Mouse (Mus musculus): Measurements from ENCODE around the gene Foxn1.

The Foxn1 gene

DNA sequence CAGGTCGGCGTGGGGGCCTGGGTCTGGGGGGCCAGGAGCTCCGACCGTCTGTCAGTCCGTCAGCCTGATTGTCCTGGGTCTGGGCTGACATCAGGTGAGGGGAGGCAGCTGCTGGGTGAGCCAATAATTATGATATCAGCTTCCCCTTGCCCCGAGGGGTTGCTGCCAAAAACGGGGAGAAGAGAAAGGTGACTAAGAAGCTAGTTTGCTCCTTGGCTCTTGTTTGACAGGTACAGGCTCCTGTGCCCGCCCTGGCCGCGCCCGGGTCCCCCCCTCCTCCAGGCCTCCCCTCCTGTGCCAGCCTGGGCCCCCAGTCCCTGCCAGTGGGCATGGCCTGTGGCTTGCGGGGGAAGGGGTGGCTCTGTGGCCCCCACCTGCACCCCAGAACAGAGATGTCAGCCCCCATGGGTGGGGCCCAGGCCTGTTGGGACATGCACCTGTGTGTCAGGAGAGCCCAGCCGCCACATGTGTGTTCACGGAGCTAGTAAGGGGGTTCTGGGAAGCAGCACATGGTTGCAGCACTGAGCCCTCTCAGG, at the start of gene Foxn1:
Gene Foxn1, minus strand, starts transcription at position 51 of the 536 bp plus-strand sequence.
- DNase-seq (ENCODE audit: extremely low spot score): no peak

DNA sequence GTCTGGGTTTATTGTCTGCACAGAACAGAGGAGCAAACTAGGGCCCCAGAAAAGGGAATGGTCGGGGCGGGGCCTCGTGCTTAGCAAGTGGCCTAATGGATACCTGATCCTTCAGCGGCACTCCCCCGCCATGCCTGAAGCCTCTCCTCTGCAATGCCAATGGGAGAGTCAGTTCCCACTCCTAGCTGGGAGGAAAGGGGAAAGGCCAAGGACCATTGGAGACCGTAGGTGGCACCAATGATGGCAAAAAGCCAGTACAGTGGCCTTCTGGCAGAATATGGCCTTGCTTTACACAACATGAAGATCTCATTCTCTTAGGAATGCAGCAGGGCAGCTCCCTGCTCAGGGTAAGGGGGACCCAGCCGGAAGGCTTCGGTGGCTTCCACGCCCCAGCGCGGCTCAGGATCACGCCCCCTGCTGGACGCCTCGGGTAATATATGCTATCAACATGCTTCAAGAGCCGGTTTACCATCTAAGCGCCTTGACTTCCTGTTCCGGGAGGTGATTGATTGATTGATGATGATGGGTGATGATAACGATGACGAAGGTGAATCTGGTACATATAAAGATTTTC, 49.5 kb upstream of the Foxn1 start:
- peak; percentile 82 for DNase-seq (ENCODE audit: extremely low spot score)

DNA sequence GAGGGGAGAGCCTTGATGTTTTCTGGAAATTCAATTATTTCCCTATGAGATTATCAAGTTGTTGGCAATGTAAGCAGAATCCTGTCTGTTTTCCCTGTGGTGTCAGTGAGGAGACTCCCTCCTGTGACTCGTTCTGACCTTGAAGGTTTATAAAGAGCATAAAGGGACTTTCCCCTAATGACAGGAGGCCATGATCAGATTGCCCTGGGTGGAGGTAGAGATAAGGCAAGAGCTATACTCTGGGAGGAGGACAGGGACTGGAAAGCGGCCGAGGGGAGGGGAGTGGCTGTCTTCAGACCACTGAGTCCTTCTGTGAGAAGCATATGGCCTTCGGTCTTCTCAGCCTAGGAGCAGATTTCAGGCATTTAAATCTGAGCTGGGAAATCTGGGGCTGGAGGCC, 47.7 kb upstream of the Foxn1 start:
- no peak for DNase-seq (ENCODE audit: extremely low spot score)

DNA sequence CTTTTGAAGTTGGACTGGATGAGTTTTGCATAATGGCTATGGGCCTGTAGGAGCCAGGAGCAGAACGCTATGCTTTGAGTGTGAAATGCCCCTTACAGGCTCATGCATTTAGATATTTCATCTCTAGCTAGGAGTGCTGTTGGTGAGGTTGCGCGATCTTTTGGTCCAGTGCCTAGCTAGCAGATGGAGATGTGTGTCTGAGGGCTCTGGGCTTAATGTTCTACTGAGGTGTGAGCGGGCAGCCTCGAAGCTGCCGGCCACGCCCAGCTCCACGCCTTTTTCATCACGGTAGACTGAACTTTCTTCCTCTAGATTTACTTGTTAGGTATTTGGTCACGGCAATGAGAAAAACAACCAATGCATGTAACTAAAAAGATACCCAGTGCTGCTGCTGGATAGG, 44.8 kb upstream of the Foxn1 start:
- DNase-seq (ENCODE audit: extremely low spot score): no peak

DNA sequence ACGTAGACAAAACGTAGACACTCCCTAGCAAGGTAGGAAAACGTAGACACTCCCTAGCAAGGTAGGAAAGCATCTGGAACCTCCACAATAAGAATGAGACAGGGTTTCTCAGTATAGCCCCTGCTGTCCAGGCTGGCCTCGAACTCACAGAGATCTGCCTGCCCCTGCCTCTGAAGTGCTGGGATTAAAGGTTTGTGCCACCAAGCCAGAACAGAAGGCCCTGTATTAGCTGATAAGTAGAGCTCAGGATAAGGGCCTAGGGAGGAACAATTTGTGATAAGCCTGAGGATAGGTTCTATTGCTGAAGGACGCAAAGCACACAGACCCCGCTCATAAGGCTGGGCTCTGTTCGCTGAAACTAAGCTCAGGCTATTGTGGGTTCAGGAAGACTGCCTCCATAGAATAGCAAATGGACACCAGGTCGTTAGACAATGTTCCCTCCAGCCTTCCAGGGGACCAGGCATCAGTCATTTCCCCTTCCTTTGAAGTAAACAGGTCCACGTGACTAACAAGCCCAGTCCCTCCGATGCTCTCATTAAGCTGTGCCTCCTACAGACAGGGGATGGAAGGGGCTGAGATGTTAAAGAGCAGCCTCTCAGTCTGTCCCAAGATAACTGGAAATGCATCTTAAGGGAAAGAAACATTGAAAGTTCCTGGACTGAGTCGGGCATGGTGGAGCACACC, 44.0 kb upstream of the Foxn1 start:
- DNase-seq (ENCODE audit: extremely low spot score): no peak

DNA sequence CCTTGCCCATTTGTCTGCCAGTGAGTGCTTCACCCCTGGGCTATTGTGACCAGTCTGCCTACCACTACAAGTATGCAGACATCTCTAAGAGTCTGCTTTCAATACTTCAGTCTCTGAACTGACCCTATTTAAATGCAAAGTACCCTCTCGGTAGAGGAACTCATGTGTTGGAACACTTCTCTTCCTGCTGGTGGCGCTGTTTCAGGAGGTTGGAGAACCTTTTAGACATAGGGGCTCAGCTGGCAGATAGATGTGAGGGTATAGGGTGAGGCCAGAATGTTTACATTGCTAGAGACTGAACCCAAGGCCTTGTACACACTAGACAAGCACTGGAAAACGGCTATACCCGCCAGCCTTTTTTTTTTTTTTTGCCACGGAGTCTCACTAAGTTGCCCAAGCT, 42.0 kb upstream of the Foxn1 start:
- DNase-seq (ENCODE audit: extremely low spot score): no peak

DNA sequence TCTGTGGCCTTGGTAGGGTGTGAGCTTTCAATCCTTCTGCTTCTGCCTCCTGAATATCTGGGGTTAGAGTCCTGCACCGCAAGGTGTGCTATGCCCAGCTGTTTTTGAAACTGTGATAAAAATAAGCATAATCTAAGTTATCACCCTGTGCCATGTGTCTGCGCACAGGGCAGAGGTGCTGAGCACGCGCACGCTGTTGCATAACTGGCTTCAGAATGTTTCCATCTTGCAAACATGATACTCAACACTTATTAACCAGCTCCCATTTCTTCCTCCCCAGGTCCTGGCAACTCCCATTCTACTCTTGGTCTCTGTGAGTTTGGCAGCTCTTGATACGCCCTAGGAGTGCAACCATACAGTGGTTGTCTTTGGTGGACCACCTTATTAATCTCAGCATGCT, 41.3 kb upstream of the Foxn1 start:
- no peak for DNase-seq (ENCODE audit: extremely low spot score)

DNA sequence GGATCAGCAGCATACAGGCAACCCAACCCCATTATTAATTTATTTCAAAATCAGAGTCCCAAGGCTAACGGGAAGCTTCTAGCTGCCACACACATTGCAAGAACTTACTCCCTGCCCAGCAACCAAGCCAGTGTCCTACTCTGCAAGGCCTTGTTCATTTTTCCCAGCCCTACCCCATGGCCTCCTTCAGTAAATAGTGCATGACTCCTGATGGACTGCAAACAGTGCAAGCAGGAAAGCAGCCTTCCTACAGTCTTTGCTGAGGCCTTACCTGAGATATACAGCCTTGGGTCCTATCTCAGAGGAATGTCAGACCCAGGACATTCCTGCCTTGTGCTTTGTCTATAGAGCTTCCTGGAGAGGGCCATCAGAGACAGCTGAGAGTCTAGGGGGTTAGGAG, 39.2 kb upstream of the Foxn1 start:
- DNase-seq (ENCODE audit: extremely low spot score): no peak

DNA sequence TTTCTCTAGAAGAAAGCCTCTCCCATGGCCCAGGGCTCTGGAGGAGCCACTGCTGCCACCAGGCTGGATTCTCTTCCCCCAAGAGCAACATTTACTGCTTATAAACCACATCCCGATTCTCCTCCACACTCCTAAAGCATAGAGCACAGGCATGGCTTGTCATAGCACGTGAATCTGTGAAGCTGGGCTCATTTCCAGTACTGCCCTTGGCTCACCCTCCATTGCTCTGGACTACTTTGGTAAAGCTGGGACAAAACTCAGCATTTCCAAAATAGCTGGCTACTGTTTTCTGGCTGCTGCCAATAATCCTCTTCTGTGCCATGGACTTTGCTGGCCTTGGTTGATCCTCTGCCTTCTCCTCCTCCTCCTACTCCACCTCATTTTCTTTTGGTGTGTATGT, 38.0 kb upstream of the Foxn1 start:
- no peak for DNase-seq (ENCODE audit: extremely low spot score)

DNA sequence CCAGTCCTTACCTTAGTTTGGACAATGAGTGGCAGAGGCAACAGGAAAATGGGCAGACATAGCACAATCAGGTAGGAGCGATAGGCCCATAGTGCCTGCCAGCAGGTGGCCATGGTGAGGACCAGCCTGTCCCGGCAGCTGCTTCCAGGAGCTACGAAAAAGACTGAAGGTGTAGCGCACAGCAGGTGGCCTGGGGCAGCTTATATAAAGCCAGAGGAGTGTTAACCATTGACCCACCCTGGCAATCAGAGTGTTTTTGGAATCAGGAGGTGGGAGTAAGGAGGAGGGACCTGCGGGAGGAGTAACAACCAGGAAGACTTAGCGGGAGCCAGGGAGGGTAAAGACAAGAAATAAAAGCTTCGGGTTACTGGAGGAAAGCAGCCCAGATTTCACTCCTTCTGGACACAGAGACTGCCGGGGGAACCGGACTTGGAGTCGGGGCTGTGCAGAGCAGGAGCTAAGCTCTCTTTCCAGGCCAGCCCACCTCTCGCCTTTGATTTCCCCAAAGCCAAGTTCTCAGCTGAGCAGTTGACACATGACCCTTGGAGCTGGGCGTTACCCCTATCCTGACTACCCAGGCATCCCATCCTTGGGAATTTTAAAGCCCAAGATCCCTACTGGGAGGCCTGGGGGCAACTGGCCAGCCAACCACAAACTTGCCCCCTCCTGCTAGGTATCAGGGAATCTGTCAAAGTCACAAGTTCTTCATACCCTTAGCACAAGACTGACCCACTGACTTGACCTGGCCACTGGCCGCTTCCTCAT, 35.9 kb upstream of the Foxn1 start, which contains the start of gene Slc13a2:
Gene Slc13a2, minus strand, starts transcription at position 163 of the 765 bp plus-strand sequence.
- no peak for DNase-seq (ENCODE audit: extremely low spot score)

DNA sequence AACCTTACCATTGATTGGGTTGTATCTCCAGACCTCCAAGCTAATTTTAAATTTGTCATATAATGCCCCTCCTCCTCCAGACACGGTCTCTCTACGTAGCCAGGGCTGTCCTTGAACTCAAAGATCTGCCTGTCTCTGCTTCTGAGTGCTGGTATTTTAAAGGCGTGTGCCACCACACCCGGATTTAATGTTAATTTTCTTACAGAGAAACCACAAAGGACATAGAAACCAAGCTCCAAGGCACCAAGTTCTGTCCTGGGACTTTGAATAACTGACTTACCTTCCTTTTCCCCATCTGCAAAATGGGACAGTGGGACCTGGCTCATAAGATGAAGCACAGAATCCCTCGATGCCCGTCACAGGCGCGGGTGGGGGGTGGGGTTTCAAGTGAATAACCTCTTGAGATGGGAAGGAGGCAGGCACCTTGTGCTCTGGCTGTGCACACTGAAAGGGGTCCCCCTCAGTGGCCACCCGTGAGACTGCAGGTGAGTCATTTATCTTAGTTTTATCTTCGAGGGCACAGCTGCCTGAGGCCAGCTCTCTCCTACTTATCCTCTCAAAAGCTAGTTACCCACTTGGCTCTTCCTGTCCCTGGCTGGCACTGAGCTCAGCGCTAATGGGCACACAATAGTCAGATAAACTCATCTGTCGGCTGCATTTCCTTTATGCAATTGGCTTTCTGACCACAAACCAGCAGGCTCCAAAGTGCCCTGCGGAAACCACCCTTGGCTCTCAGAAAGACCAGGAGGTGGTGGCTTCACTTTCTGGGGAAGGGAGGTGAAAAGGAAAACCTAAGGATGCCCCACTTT, 35.0 kb upstream of the Foxn1 start:
- DNase-seq (ENCODE audit: extremely low spot score): no peak

DNA sequence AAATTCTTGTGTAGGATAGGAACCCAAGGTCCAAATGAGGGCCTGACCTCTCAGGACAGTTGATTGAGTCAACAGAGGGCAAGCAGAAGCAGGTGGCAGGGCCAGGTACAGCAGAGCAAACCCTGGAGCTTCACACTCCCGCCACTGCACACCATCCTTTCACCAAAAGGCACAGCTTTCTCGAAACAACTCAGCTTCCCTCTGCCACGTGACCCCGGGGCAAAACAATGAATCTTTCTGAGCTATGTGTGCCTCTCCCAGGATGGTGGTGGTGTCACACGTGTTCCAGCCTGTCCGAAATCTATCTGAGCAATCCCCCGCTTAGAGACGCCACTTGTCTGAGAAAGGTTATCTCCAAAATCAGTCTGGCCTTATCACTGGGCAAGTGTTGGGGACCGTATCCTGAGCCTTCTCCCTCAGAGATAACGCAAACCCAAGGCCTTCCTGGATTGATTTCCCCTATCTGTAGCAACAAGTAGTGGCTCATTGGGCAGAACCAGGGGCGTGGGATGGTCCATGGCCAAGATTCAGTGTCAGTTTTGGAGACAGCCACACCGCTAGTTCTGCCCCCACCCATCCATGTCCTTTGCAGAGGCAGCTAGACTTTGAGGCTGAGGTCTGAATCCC, 34.0 kb upstream of the Foxn1 start:
- no peak for DNase-seq (ENCODE audit: extremely low spot score)

DNA sequence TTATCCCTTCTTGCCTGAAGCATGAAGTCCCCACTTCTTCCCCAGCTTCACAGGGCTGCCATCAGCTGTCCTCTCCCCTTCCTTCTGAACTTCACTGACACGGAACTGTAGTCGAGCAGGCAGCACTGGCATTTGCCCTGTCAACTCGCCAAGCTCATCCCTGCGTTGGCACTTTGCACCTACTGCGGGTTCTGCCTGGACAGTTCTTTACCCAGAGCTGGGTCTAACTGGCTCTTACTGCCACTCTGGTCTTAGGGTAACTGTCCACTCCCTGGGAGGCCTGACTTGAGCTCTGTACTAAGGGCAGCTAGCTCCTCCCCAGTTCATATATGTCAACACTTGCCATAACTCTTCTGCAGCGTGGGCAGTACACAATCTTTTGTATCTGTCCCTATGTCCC, 30.5 kb upstream of the Foxn1 start:
- no peak for DNase-seq (ENCODE audit: extremely low spot score)

DNA sequence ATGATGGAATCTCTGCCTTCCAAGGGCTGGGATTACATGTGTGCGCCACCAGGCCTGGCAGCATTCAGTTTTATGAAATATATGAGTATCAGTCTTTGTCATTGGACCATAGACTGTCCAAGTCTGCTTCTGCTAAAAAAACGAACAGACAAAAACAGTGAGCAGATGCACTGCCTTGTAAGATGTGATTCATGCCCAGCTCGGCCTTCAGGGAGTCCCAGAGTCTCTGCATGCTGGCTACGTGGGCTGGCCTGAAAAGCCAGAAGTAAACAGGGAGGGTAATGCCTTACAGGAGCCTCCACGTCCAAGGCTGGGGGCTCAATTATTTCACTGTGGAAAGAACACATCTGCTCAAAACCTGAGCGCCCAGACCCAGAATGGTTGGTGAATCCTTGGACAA, 26.5 kb upstream of the Foxn1 start:
- DNase-seq (ENCODE audit: extremely low spot score): no peak

DNA sequence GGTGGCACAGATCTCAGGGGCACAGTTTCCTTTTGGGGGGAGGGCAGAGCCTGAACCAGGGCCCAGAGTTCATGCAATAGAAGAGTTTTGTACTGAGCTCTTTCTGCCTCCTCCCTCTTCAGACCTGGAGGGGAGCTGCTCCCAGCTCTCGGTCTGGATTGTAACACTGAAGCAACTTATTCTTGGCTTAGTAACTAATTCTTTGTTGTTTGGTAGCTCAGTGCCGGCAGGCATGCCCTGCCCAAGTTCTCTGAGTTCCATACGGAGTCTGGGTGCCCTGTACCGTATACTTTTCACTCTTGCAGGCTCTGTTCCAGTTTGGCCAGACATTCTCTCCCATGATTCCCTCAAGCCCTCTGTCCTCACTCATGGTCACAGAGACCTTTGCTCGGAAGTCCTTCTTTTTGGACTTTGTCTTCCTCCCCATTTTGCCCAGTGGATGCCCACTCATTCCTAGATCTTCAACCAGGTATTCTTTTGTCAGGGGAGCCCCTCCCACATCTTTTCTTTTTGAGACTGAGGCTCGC, 26.0 kb upstream of the Foxn1 start:
- DNase-seq (ENCODE audit: extremely low spot score): no peak

DNA sequence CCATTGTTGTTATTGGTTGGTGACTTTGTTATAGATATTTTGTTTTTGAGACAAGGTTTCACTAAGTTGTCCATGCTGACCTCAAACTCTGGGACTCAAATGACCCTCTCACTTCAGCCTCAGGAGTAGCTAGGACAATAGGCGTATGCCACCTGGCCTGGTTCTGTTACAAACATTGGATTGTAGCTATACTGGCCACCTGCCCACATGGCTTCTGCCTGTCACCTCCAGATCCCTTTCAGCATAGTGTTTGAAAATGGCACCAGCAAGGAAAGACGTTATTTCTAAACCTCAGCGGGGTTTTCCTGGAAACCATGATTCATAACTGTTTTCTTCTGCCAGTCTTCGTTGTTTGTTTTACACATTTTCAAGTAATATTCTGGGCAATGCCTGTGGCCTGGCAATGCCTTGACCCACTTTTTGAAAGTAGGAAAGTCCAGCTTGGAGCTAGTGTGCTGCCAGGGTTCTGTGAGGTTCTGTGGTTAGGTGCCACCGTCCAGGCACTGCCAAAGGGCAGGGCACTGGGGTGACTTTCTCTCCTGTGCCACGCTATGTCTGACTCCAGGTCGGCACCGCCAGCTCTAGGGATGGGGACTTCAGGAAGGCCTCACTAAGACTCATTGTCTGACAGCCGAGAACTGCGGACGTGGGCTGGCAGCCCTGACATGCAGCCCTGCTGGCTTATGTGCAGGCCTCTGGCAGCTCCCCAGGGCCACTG, 25.4 kb upstream of the Foxn1 start:
- no peak for DNase-seq (ENCODE audit: extremely low spot score)

DNA sequence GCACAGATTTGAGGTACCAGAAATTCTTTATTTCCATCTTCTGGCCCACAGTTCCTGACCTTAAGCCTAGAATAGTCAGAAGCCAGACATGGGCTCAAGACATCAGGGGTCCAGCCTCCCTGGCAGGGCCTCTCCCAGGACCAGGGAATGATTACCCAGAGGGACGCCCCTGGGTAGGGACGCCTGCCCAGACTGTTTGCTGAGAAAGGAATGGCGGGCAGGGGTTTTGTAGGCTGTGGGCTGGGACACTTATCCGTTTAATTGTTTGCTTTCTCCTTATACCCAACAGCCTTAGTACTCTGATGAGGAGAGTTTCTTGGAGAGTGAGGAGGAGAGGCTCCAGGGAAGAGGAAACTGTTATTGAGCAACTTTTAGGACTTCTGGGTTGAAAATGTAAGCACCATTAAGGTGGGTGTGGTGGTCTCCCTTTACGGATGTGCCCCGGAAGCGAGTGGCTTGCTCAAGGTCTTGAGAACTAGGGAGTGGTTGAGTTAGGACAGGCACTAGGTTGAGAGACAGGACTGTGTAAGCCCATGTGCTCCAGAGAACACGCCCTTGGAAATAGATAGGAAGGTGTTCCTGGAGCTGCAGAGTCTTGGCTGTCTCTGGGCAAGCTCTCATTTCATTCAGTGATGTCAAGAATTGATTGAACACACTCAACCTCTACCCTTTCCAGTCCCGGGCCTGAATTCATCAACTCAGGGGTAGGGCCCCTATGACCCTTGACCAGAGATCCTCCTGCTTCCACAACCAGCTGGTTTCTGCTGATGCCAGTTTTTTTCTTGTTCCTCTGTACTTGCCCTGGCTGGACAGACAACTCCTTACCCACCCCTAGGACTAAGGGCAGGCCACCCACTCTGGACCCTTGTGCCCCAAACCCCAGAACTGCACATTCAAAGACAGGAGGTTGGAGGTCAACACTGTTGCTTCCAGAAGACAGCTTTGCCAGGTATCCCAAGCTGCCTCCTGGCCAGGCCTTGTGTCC, 22.2 kb upstream of the Foxn1 start:
- no peak for DNase-seq (ENCODE audit: extremely low spot score)

DNA sequence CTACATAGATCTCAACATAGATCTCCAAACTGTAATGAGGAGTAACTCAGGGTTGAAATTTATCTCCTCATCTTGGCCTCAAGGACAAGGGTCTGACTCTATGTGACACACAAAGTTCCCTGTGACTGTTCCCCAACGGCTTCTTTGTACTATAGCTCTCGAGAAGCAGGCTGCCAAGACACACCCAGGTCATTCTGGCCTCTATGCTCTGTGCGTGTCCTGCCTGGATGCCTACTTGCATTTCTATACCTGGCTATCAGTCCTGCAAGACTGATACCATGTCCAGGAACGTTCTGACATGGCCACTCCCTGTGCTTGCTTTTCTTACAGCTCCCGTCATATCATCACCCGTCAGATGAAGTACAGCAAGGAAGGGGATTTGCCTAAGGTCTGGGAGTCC, 15.7 kb upstream of the Foxn1 start:
- no peak for DNase-seq (ENCODE audit: extremely low spot score)

DNA sequence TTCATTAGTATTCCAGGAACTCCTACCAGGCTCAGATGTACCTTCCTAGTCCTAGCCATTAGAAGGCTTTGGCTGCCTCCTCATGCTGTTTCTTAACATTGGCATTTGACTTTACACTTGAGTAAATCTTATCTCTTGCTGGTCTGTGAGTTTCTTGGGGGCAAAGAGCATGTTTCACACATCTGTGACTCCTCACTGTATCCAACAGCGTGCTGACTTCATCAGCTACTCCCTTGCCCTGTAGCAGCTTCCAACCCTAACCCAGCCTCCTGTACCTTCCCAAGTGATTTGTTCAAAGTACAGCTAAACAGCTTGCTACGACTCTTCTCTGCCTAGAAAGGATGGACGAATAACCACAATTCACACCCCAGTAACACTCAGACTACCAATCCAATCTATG, 15.1 kb upstream of the Foxn1 start:
- DNase-seq (ENCODE audit: extremely low spot score): no peak

All from embryo, embryonic 9.5 days (tissue).